Mouse (Mus musculus) midbrain, embryonic 16.5 days (tissue): ENCODE results near the gene Cpm. TPM values are rescaled to one million over a fixed set of nuclear protein-coding genes. Genes with fewer than 3 reads are reported as not detected.
"Not testable (repeated sequence)": the region's sequence is repeated elsewhere in the genome, so short reads cannot be mapped to it uniquely, and the experiment has no call there.

Source experiments
- ATAC-seq: fragments of 200-750 bp; cut with Nextera tagmentation; 2 replicates; pipeline ENCODE4 v1.8.0; 2017; ENCODE audit warnings: moderate TSS enrichment
- H3K27ac ChIP-seq: fragments of 300-500 bp; sonication (generic); 2 replicates; pipeline ENCODE4 v1.5.1; 2014; ENCODE audit warnings: mild to moderate bottlenecking, low read length, mixed read lengths
- H3K27me3 ChIP-seq: fragments of 300-500 bp; sonication (generic); 2 replicates; pipeline ENCODE4 v1.6.1; 2014; ENCODE audit warnings: low read depth, low read length, mixed read lengths; ENCODE audit not compliant: control insufficient read depth, insufficient read depth
- H3K36me3 ChIP-seq: fragments of 300-500 bp; sonication (generic); 2 replicates; pipeline ENCODE4 v1.6.1; 2014; ENCODE audit warnings: mild to moderate bottlenecking, low read length, moderate library complexity, mixed read lengths; ENCODE audit not compliant: control insufficient read depth, insufficient read depth
- H3K4me1 ChIP-seq: fragments of 300-500 bp; sonication (generic); 2 replicates; pipeline ENCODE4 v1.6.1; 2014; ENCODE audit warnings: mild to moderate bottlenecking, low read length, mixed read lengths; ENCODE audit not compliant: control insufficient read depth, insufficient read depth
- H3K4me2 ChIP-seq: fragments of 300-500 bp; sonication (generic); 2 replicates; pipeline ENCODE4 v1.6.1; 2014; ENCODE audit warnings: mild to moderate bottlenecking, low read length, mixed read lengths
- H3K4me3 ChIP-seq: fragments of 300-500 bp; sonication (generic); 2 replicates; pipeline ENCODE4 v1.5.1; 2014; ENCODE audit warnings: low read depth, mild to moderate bottlenecking, low read length, moderate library complexity, mixed read lengths
- H3K9ac ChIP-seq: fragments of 300-500 bp; sonication (generic); 2 replicates; pipeline ENCODE4 v1.6.1; 2014; ENCODE audit warnings: low read depth, low read length, mixed read lengths
- H3K9me3 ChIP-seq: fragments of 300-500 bp; sonication (generic); replicated peaks from 2 replicates; pipeline ENCODE4 v1.6.1; 2014; ENCODE audit warnings: mild to moderate bottlenecking, low read length, mixed read lengths; ENCODE audit not compliant: control insufficient read depth, poor library complexity, severe bottlenecking
- WGBS: fragments of 180-500 bp; shearing (Covaris S2); extraction: QIAGEN DNeasy Blood & Tissue Kit; methylation state at CpG from one replicate; pipeline ENCODE4 v1.1.7; 2014; 5-methylcytosine and 5-hydroxymethylcytosine counted together
- polyA plus RNA-seq: library from polyadenylated mRNA; unstranded; fragments of >200 nt; fragmentation: Nextera tagmentation; extraction: Ambion mirVana; gene quantifications from 2 replicates; pipeline ENCODE4 v1.2.1, GENCODE M21; 2015

The Cpm gene
- polyA plus RNA-seq, 1 experiment from 2014 or later, result 13.5 TPM

DNA sequence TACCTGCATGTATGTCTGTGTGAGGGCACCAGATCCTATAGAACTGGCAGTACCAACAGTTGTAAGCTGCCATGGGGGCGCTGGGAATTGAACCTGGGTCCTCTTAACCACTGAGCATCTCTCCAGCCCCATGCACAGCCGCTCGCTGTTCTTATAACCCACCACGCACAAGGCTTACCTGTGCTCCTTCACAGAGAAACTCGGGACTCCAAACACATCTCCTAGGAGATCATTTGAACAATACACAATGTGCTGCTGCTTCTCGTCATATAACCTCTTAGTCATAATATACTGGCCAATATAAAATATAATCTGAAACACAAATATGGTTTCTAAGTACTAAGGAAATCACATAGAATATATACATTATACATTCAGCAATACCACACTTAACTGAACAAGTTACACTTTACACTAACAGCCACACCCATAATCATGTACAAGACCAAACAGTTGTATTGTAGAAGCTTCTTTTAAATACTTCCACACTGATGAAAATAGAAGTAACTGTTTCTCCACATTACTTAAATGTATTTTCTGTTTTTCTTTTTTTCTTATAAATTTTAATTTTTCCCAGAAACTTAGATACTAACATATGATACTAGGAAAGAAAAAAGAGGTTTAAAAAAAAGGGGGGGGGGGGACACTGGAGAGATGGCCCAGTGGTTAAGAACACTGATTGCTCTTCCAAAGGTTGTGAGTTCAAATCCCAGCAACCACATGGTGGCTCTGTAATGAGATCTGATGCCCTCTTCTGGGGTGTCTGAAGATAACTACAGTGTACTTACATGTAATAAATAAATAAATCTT lies 72.9 kb downstream of the Cpm start:
- Histone ChIP-seq H3K4me3 (no peak overlapping the region), H3K27ac (no peak overlapping the region), H3K9ac (no peak overlapping the region), H3K36me3 (peaks cover 45% of the 10 kb centered on the region), H3K9me3 (no peaks in the 10 kb centered on the region), H3K27me3 (no peaks in the 10 kb centered on the region), H3K4me1 (no peaks in the 10 kb centered on the region), H3K4me2 (no peak overlapping the region)
- WGBS, result 95% methylated on average over 6 of the region's 6 CpGs
- no peak for ATAC-seq

DNA sequence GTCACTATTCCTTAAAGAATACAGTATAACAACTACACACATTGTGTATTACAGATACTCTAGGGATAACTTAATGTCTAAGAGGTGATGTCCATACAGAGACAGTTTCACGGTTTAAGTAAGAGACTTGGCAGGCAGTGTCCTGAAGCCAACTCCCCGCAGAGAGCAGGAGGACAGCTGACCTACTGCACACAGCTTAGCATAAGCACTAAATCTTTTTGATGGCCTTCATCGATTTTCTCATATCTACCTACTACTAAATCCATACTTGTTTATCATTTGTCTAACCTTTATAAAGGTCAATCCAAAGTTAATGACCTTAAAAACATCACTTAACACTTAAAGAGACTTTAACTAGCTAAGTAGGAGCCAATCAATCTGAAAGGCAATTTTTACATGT lies 74.2 kb downstream of the Cpm start:
- H3K27me3 ChIP-seq, result no peaks in the 10 kb centered on the region
- peaks cover 35% of the 10 kb centered on the region for H3K36me3 ChIP-seq
- no peak overlapping the region for H3K9ac ChIP-seq
- 97% methylated on average over 3 of the region's 3 CpGs for WGBS
- no peaks in the 10 kb centered on the region for H3K4me1 ChIP-seq
- no peak overlapping the region for H3K27ac ChIP-seq
- H3K9me3 ChIP-seq, result no peaks in the 10 kb centered on the region
- no peak overlapping the region for H3K4me2 ChIP-seq
- no peak overlapping the region for H3K4me3 ChIP-seq
- ATAC-seq, result no peak

DNA sequence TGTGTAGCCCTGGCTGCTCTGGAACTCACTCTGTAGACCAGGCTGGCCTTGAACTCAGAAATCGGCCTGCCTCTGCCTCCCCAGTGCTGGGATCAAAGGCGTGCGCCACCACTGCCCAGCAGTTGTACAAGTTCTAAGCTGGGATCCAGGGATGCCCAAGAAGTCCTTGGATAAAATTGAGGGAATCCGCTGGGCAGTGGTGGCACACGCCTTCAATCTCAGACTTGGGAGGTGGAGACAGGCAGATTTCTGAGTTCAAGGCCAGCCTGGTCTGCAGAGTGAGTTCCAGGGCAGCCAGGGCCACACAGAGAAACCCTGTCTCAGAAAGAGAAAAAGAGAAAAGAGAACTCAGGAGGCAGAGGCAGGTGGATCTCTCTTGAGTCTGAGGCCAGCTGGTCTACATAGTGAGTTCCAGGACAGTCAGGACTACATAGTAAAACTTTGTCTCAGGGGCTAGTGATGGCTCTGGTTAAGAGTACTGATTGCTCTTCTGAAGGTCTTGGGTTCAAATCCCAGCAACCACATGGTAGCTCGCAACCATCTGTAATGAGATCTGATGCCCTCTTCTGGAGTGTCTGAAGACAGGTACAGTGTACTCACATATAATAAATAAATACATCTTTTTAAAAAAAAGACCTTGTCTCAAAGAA lies 75.1 kb downstream of the Cpm start:
- peaks cover 28% of the 10 kb centered on the region for H3K36me3 ChIP-seq
- 98% methylated on average over 6 of the region's 6 CpGs for WGBS
- H3K27me3 ChIP-seq, result not testable (repeated sequence)

DNA sequence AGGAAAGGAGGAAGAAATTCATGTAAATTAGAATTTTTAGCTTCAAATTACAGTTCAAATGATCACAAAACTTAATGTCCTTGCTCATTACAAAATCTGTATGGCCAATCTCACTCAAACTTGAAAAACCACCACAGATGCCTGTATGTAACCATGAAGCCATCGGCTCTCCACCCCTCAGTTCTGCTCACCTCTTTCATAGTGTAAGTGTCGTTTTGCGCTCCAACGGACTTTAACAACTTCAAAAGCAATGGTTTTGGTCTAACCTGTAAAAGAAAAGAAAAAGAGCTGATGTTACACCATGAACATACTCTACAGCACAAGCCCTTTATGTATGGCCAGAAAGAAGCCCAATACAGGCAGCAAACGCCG lies 75.7 kb downstream of the Cpm start:
- Histone ChIP-seq H3K27me3 (no peaks in the 10 kb centered on the region), H3K27ac (no peak overlapping the region), H3K9me3 (no peaks in the 10 kb centered on the region), H3K9ac (no peak overlapping the region), H3K4me3 (no peak overlapping the region), H3K36me3 (peaks cover 23% of the 10 kb centered on the region), H3K4me1 (peaks cover 10% of the 10 kb centered on the region), H3K4me2 (no peak overlapping the region)
- ATAC-seq, result no peak
- WGBS, result 98% methylated on average over 6 of the region's 6 CpGs

More for the DNA sequence above, 75.1 kb downstream of the Cpm start:
- not testable (repeated sequence) for H3K9ac ChIP-seq, H3K4me2 ChIP-seq, H3K27ac ChIP-seq, H3K9me3 ChIP-seq, H3K4me1 ChIP-seq, ATAC-seq, H3K4me3 ChIP-seq

DNA sequence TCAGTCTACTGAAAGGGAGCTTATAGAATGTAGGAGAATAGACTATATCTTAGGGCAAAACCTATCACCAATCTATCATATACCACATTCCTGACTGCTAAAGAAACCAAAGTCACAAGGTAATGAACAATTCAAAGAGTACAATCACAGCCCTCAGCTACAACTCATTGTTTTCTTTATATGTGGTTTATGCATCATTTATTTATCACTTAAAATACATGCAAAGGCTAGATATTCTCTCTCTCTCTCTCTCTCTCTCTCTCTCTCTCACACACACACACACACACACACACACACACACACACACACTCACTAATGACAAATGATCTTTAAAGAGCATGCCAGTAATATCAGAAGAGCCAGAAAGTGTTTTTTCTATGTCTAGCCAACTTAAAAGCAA lies 76.5 kb downstream of the Cpm start:
- Histone ChIP-seq H3K9me3 (no peaks in the 10 kb centered on the region), H3K4me1 (peaks cover 10% of the 10 kb centered on the region), H3K27me3 (no peaks in the 10 kb centered on the region), H3K9ac (no peak overlapping the region), H3K4me2 (no peak overlapping the region), H3K36me3 (peaks cover 21% of the 10 kb centered on the region), H3K4me3 (no peak overlapping the region), H3K27ac (no peak overlapping the region)
- no peak for ATAC-seq

DNA sequence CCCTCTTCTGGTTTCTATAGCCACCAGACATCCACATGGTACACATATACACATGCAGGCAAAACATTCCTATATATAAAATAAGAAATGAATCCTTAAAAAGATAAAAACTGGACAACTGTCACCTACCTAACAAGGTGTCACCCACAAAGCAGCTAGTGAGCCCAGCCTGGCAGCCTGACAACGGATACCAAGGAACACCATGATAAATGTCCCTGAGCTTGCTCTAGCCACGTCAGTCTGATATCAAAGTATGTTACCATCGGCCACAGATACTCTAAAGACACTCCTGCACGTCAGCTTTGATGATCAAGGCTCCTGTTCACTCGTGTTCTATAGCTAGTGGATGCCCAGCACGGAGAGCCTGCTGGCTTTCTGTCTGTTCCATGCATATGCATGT lies 77.1 kb downstream of the Cpm start:
- Histone ChIP-seq H3K9me3 (no peaks in the 10 kb centered on the region), H3K27ac (no peak overlapping the region), H3K36me3 (peaks cover 21% of the 10 kb centered on the region), H3K4me3 (no peak overlapping the region), H3K27me3 (no peaks in the 10 kb centered on the region), H3K9ac (no peak overlapping the region), H3K4me2 (no peak overlapping the region), H3K4me1 (peaks cover 14% of the 10 kb centered on the region)
- WGBS, result 76% methylated on average over 6 of the region's 6 CpGs
- no peak for ATAC-seq

DNA sequence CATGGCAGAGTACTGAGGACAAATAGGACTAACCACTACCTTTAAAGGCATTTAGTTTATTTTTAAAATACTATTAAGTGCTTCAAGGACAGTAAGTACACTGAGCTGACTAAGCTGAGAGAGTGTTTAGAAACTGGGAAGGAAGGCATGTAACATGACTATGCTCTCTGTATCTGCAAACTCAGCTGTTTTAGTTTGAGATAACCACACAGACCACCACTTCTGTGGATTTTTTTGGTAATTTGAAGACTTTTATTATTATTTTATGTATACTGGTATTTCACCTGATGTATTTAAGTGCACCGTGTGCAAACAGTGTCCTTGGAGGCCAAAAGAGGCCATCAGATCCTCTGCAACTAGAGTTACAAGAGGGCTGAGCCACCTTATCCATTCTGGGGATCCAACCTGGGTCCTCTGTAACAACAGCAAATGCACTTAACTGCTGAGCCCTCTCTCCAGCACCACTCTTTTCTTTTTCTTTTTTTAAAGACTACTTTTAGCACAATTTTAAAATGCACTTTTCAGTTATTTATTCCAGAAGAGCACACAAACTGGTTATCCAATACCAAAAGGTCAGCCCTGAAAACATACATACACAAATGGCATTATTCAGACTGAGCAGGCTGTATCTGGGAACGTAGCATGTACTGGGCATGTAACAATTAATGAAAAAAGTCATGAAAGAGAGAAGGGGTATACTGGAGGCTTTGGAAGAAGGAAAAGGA lies 78.0 kb downstream of the Cpm start:
- Histone ChIP-seq H3K9me3 (no peaks in the 10 kb centered on the region), H3K4me1 (peaks cover 15% of the 10 kb centered on the region), H3K36me3 (peaks cover 16% of the 10 kb centered on the region), H3K4me3 (no peak overlapping the region), H3K27me3 (no peaks in the 10 kb centered on the region), H3K4me2 (no peak overlapping the region), H3K9ac (no peak overlapping the region), H3K27ac (no peak overlapping the region)
- no peak for ATAC-seq
- WGBS, result 93% methylated on average over 2 of the region's 2 CpGs

DNA sequence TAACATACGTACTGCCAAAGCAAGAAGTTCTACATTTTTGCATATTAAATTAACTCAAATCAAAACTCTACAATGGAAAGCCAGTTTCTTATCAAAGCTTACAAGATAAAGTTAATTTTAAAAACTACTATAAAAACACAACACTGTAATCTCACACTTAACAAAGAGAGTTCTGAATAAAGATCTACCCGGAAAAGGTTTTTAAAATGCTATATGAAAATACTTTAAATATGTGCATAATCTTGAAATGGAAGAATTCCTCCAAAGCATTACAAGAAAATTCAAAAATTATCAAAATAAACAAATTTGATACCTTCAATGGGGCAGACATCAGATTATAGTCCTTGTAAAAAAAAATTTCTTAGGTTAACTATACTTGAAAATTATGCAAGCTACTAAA lies 79.1 kb downstream of the Cpm start:
- H3K4me3 ChIP-seq, result no peak overlapping the region
- H3K4me1 ChIP-seq, result peaks cover 15% of the 10 kb centered on the region
- WGBS, result 99% methylated on average over 2 of the region's 2 CpGs
- H3K9ac ChIP-seq, result no peak overlapping the region
- ATAC-seq, result no peak
- peaks cover 10% of the 10 kb centered on the region for H3K36me3 ChIP-seq
- H3K27ac ChIP-seq, result no peak overlapping the region
- no peaks in the 10 kb centered on the region for H3K9me3 ChIP-seq
- no peaks in the 10 kb centered on the region for H3K27me3 ChIP-seq
- no peak overlapping the region for H3K4me2 ChIP-seq

DNA sequence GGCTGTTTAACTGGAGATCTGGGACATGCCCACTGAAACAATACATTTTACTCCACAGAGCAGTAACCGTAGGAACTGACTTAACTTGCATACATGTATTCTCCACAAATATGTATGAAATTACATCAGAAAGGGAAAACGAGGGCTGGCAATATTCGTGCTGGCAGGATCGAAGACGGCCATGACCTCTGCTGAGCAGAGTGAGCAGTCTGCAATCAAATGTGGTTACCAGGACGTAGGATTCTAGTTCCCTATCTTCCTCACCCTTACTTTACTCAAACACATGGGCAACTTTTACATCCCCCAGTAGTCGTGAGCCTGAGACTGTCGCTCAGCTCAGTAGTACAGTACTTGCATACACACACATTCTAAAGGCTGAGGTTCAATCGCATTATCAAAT lies 79.6 kb downstream of the Cpm start:
- Histone ChIP-seq H3K4me1 (peaks cover 15% of the 10 kb centered on the region), H3K9me3 (no peaks in the 10 kb centered on the region), H3K27me3 (no peaks in the 10 kb centered on the region), H3K4me3 (peak overlapping the region; percentile 1; the same call in 1 of the 2 replicates), H3K27ac (no peak overlapping the region), H3K9ac (no peak overlapping the region; the same call in 1 of the 2 replicates), H3K4me2 (peak overlapping the region; percentile 67), H3K36me3 (peaks cover 6% of the 10 kb centered on the region; the same call in 1 of the 2 replicates)
- WGBS, result 87% methylated on average over 9 of the region's 9 CpGs
- no peak for ATAC-seq
